Mouse (Mus musculus) lung, embryonic 14.5 days (tissue): ENCODE data around the gene Yaf2. TPM values are rescaled to one million over a fixed set of nuclear protein-coding genes. Genes with fewer than 3 reads are reported as not detected.
"Not testable (repeated sequence)": the region's sequence is repeated elsewhere in the genome, so short reads cannot be mapped to it uniquely, and the experiment has no call there.

Experiments used
- ATAC-seq: fragments of 200-750 bp; cut with Nextera tagmentation; 2 replicates; pipeline ENCODE4 v1.8.0; 2017; ENCODE audit warnings: mild to moderate bottlenecking, moderate TSS enrichment, moderate library complexity; ENCODE audit not compliant: insufficient read depth
- DNase-seq: peaks from one replicate; pipeline ENCODE4 v3.0.0-alpha.2; 2015
- H3K27ac ChIP-seq: fragments of 300-500 bp; sonication (generic); 2 replicates; pipeline ENCODE4 v1.5.1; 2014; ENCODE audit warnings: low read depth, mild to moderate bottlenecking, moderate library complexity
- H3K27me3 ChIP-seq: fragments of 300-500 bp; sonication (generic); 2 replicates; pipeline ENCODE4 v1.6.1; 2014; ENCODE audit warnings: low read length, control low read depth; ENCODE audit not compliant: insufficient read depth
- H3K36me3 ChIP-seq: fragments of 300-500 bp; sonication (generic); 2 replicates; pipeline ENCODE4 v1.6.1; 2014; ENCODE audit warnings: control low read depth; ENCODE audit not compliant: insufficient read depth
- H3K4me1 ChIP-seq: fragments of 300-500 bp; sonication (generic); 2 replicates; pipeline ENCODE4 v1.6.1; 2014; ENCODE audit warnings: antibody characterized with exemption, control low read depth; ENCODE audit not compliant: insufficient read depth
- H3K4me2 ChIP-seq: fragments of 300-500 bp; sonication (generic); 2 replicates; pipeline ENCODE4 v1.6.1; 2014; ENCODE audit warnings: mild to moderate bottlenecking
- H3K4me3 ChIP-seq: fragments of 300-500 bp; sonication (generic); 2 replicates; pipeline ENCODE4 v1.5.1; 2014; ENCODE audit warnings: low read depth, low read length
- H3K9ac ChIP-seq: fragments of 300-500 bp; sonication (generic); 2 replicates; pipeline ENCODE4 v1.6.1; 2014
- H3K9me3 ChIP-seq: fragments of 300-500 bp; sonication (generic); 2 replicates; pipeline ENCODE4 v1.6.1; 2016; ENCODE audit warnings: low read depth, low read length, control low read depth
- CTCF ChIP-seq: IDR thresholded peaks from 2 replicates; pipeline ENCODE4 v1.5.1; 2016; ENCODE audit warnings: antibody characterized with exemption, low read depth
- WGBS: fragments of 180-500 bp; shearing (Covaris S2); extraction: QIAGEN DNeasy Blood & Tissue Kit; methylation state at CpG from one replicate; pipeline ENCODE4 v1.1.7; 2014; 5-methylcytosine and 5-hydroxymethylcytosine counted together
- polyA plus RNA-seq: library from polyadenylated mRNA; unstranded; fragments of >200 nt; fragmentation: Nextera tagmentation; extraction: Ambion mirVana; gene quantifications from 2 replicates; pipeline ENCODE4 v1.2.1, GENCODE M21; 2014

The Yaf2 gene
- polyA plus RNA-seq, 1 experiment from 2014 or later = 97.7 TPM

DNA sequence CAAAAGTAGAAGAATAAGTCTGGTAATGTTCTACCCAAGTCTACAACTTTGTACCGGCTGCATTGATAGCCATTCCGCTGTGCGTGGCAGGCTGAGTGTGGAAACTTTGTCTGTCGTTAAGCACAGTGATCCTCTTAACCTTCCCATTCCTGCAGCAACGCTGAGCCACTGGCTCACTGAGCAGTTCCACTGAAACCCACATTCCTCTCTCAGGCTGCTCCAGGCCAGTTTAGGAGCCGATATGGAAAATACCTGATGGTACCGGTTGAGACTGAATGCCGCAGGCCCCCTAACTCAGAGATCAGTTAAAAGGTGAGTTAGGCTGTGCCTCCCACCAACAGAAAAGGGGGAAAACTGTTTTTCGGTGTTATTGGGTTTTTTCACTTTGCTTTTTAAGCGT lies 81.4 kb downstream of the Yaf2 start:
- H3K36me3 ChIP-seq = peaks cover 56% of the 10 kb centered on the region
- no peak for TF ChIP-seq CTCF
- ATAC-seq (no peak), DNase-seq (no peak)
- H3K27ac ChIP-seq = no peak overlapping the region
- H3K9ac ChIP-seq = no peak overlapping the region
- H3K4me3 ChIP-seq = no peak overlapping the region
- WGBS = 71% methylated on average over 10 of the region's 10 CpGs
- H3K27me3 ChIP-seq = no peaks in the 10 kb centered on the region
- H3K4me2 ChIP-seq = no peak overlapping the region
- H3K4me1 ChIP-seq = no peaks in the 10 kb centered on the region
- H3K9me3 ChIP-seq = no peaks in the 10 kb centered on the region

DNA sequence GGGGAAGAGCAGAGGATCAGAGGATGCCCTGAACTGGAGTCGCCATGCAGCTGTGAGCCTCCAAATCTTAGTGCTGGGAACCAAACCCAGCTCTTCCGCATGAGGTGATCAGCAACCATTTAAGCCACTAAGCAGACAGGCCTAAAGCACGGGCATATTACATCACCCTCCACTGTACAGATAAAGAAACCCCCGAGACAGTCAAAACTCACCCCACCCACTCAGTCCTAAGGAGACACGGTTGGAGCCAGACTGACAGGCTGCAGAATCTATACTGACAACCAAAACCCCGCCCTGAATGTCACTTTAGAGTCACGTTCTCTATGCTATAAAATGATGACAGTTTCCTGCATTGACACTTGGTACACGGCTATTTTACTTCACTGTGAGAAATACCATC lies 83.6 kb downstream of the Yaf2 start:
- DNase-seq (no peak), ATAC-seq (no peak)
- Histone ChIP-seq H3K27ac (no peak overlapping the region), H3K4me2 (no peak overlapping the region), H3K9ac (no peak overlapping the region), H3K9me3 (no peaks in the 10 kb centered on the region), H3K4me1 (no peaks in the 10 kb centered on the region), H3K36me3 (peaks cover 56% of the 10 kb centered on the region), H3K27me3 (no peaks in the 10 kb centered on the region), H3K4me3 (no peak overlapping the region)
- WGBS = 68% methylated on average over 8 of the region's 8 CpGs
- no peak for TF ChIP-seq CTCF

GRCm38 (mm10) chr15:93252396-93252795 lies 84.3 kb downstream of the Yaf2 start:
- no peak overlapping the region for H3K4me2 ChIP-seq
- H3K4me1 ChIP-seq = no peaks in the 10 kb centered on the region
- 69% methylated on average over 6 of the region's 6 CpGs for WGBS
- no peak overlapping the region for H3K9ac ChIP-seq
- H3K9me3 ChIP-seq = no peaks in the 10 kb centered on the region
- no peak for TF ChIP-seq CTCF
- H3K4me3 ChIP-seq = no peak overlapping the region
- peaks cover 60% of the 10 kb centered on the region for H3K36me3 ChIP-seq
- peak; percentile 17; the same call in 1 of the 2 replicates for ATAC-seq
- H3K27me3 ChIP-seq = no peaks in the 10 kb centered on the region
- H3K27ac ChIP-seq = peak overlapping the region; percentile 12; the same call in 1 of the 2 replicates
- DNase-seq = no peak

GRCm38 (mm10) chr15:93251553-93252250 lies 85.0 kb downstream of the Yaf2 start:
- DNase-seq = peak; percentile 46
- no peaks in the 10 kb centered on the region for H3K27me3 ChIP-seq
- no peak overlapping the region for H3K9ac ChIP-seq
- H3K36me3 ChIP-seq = peaks cover 56% of the 10 kb centered on the region
- 53% methylated on average over 13 of the region's 13 CpGs for WGBS
- H3K9me3 ChIP-seq = no peaks in the 10 kb centered on the region
- no peak for TF ChIP-seq CTCF
- no peak overlapping the region for H3K4me2 ChIP-seq
- H3K4me3 ChIP-seq = no peak overlapping the region
- peak overlapping the region; percentile 12; the same call in 1 of the 2 replicates for H3K27ac ChIP-seq
- H3K4me1 ChIP-seq = no peaks in the 10 kb centered on the region
- peak; percentile 81 for ATAC-seq

GRCm38 (mm10) chr15:93243202-93243601 lies 93.5 kb downstream of the Yaf2 start:
- Histone ChIP-seq H3K9ac (no peak overlapping the region), H3K4me2 (no peak overlapping the region), H3K27ac (no peak overlapping the region; the same call in 1 of the 2 replicates), H3K36me3 (peaks cover 69% of the 10 kb centered on the region), H3K9me3 (no peaks in the 10 kb centered on the region), H3K4me1 (no peaks in the 10 kb centered on the region), H3K27me3 (no peaks in the 10 kb centered on the region), H3K4me3 (no peak overlapping the region)
- ATAC-seq = no peak
- DNase-seq = peak; percentile 9
- whole genome bisulfite sequencing = 63% methylated on average over 10 of the region's 10 CpGs
- no peak for TF ChIP-seq CTCF

- H3K4me1 ChIP-seq, DNase-seq, H3K27me3 ChIP-seq, ATAC-seq, H3K27ac ChIP-seq, H3K9ac ChIP-seq, H3K4me2 ChIP-seq, H3K4me3 ChIP-seq, H3K9me3 ChIP-seq: not testable (repeated sequence)
- H3K36me3 ChIP-seq = peaks cover 17% of the 10 kb centered on the region
- WGBS = 88% methylated on average over 10 of the region's 10 CpGs
Observed at GRCm38 (mm10) chr15:93236456-93236855, 100.3 kb downstream of the Yaf2 start.

Other genes starting within 250 kb of the Yaf2 start
- 18.1 and 19.1 TPM in 2 replicates for gene Gxylt1, start 61.8 kb downstream of the Yaf2 start, polyA plus RNA-seq
- gene Zcrb1, start 61.4 kb upstream of the Yaf2 start, polyA plus RNA-seq = 115 and 123 TPM in 2 replicates
- 39.6 and 43.9 TPM in 2 replicates for gene Pphln1, start 61.4 kb upstream of the Yaf2 start, polyA plus RNA-seq